Mouse (Mus musculus): ENCODE measurements around the gene Cadps.

Gene Cadps

GRCm38 (mm10) chr14:12340238-12341074 lies 482.4 kb downstream of the Cadps start:
- DNase-seq (ENCODE audit: low read depth) = no peak

GRCm38 (mm10) chr14:12338811-12339565 lies 483.9 kb downstream of the Cadps start:
- DNase-seq (ENCODE audit: low read depth) = no peak

- DNase-seq (ENCODE audit: low read depth) = no peak
These were observed 484.7 kb downstream of the Cadps start for GRCm38 (mm10) chr14:12337998-12338809.

GRCm38 (mm10) chr14:12337421-12337997 lies 485.4 kb downstream of the Cadps start:
- DNase-seq (ENCODE audit: low read depth) = no peak

GRCm38 (mm10) chr14:12334925-12335324 lies 488.0 kb downstream of the Cadps start:
- no peak for DNase-seq (ENCODE audit: low read depth)

DNA sequence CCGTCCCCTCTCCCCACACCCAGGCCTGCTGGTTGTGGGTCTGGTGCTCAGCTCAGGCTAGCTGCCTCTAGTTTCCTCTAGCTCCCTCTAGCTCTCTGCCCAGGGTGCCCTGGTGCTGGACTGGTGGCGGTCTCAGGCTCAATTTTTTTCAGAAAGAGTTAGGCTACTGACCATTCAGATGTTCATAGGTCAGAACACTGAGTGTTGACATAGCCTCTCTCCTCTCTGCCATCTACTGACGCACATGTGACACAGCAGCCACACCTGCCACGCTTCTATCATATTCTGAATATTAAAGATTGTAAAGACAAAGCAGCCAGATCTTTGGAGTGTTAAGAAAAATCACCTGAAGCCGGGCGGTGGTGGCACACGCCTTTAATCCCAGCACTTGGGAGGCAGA lies 489.3 kb downstream of the Cadps start:
- DNase-seq (ENCODE audit: low read depth) = no peak

All from naive thymus-derived CD4-positive, alpha-beta T cell, adult 2 months (primary cell).